Mouse (Mus musculus): ENCODE data around the gene Mon1b.

- TF ChIP-seq CTCF (IDR thresholded peaks at IDR 0.05; ENCODE audit: control insufficient read depth, insufficient read depth, low read length) = no peak
- no peak for TF ChIP-seq POLR2A (IDR thresholded peaks at IDR 0.05; ENCODE audit: borderline replicate concordance, control insufficient read depth, low read depth, low read length)
Measured at GRCm38 (mm10) chr8:113643479-113644210, 8.3 kb downstream of the Mon1b start.

Measured in bone marrow, adult 2 months (tissue).